Mouse (Mus musculus) cerebellum, adult 2 months (tissue): ENCODE measurements around the gene Sema5a.

Source experiments
- CTCF ChIP-seq: fragments of 200-500 bp; IDR thresholded peaks from 2 replicates; pipeline ENCODE4 v1.5.1; 2011; ENCODE audit warnings: low read depth, mild to moderate bottlenecking, control low read depth, low read length, moderate library complexity, borderline replicate concordance; ENCODE audit not compliant: insufficient read depth
- POLR2A ChIP-seq: fragments of 200-500 bp; IDR thresholded peaks from 2 replicates; pipeline ENCODE4 v1.6.1; 2011; ENCODE audit warnings: low read length, control low read depth, borderline replicate concordance; ENCODE audit not compliant: insufficient read depth

DNA sequence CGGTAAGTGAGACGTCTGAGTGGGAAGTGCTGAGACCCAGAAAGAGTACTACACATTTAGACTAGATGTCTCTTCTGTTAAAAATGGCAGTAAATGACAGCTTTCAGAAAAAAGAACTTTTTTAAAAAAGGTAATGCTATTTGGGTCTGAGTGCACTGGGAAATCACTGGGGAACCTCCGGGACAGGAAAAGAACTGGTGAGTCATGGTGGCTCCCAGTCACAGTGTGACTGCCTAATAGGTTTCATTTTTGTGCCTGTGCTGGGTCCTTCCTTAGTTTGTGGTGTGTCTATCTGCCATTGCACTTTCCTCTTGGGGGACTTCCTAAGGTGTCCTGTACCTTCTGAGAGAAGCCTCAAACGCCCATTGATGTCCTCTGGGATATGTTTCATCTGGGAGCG lies 102.7 kb downstream of the Sema5a start:
- TF ChIP-seq CTCF (no peak), POLR2A (no peak)
